Comparison of ENCODE assay signal across 21 mouse cellular contexts in genomic region chr3:105643566-105643965, GRCm38 (mm10). TPM values are rescaled to one million over a fixed set of nuclear protein-coding genes. Genes with fewer than 3 reads are reported as not detected.
DNase-seq lines count a peak whose midpoint lies in the region; ATAC-seq lines count a peak whose summit lies in the region.
"Had no signal": no experiment of that assay in that cellular context is flagged by ENCODE, and none has a peak within 500 bp of the region (broad histone marks: within the 10 kb centered on the region; RNA-seq: fewer than 3 reads in every experiment).

No protein-coding gene starts in this region.

- H3K27me3 ChIP-seq in forebrain, embryonic 14.5 days (replicated peaks; ENCODE audit: control insufficient read depth, insufficient read depth, low read length), result no peaks in the 10 kb centered on the region
- H3K27me3 ChIP-seq: embryonic facial prominence, embryonic 13.5 days; hindbrain, embryonic 12.5 days had no signal

- WGBS in forebrain, embryonic 14.5 days, result 76% methylated on average over 5 of the region's 5 CpGs

- no peaks in the 10 kb centered on the region for H3K9me3 ChIP-seq in forebrain, embryonic 14.5 days (replicated peaks; ENCODE audit: control insufficient read depth, low read length)
- H3K9me3 ChIP-seq: embryonic facial prominence, embryonic 13.5 days; forebrain, embryonic 12.5 days; hindbrain, embryonic 12.5 days had no signal

- intact Hi-C loops in left cerebral cortex, postnatal 4 days (cut with DNase I), result no loop called here

- H3K36me3 ChIP-seq in forebrain, embryonic 14.5 days (ENCODE audit: control insufficient read depth, insufficient read depth, low read length), result no peaks in the 10 kb centered on the region
- H3K36me3 ChIP-seq: embryonic facial prominence, embryonic 13.5 days; forebrain, embryonic 12.5 days; hindbrain, embryonic 12.5 days had no signal

- no peak overlapping the region for H3K4me3 ChIP-seq in forebrain, embryonic 14.5 days (ENCODE audit: low read depth, low read length)
- H3K4me3 ChIP-seq: embryonic facial prominence, embryonic 13.5 days; forebrain, embryonic 12.5 days; gastrocnemius, adult 2 months; hindbrain, embryonic 12.5 days had no signal

- H3K27ac ChIP-seq in forebrain, embryonic 14.5 days (ENCODE audit: low read depth, low read length), result no peak overlapping the region
- H3K27ac ChIP-seq: embryonic facial prominence, embryonic 13.5 days; forebrain, embryonic 12.5 days; gastrocnemius, adult 2 months; hindbrain, embryonic 12.5 days had no signal

- no peak overlapping the region for H3K9ac ChIP-seq in forebrain, embryonic 14.5 days (ENCODE audit: low read length)
- H3K9ac ChIP-seq: embryonic facial prominence, embryonic 13.5 days; forebrain, embryonic 12.5 days; forebrain, postnatal 0 days; hindbrain, embryonic 12.5 days had no signal

- no peaks in the 10 kb centered on the region for H3K4me1 ChIP-seq in forebrain, embryonic 14.5 days (ENCODE audit: control insufficient read depth, insufficient read depth, low read length)
- H3K4me1 ChIP-seq: forebrain, embryonic 12.5 days; hindbrain, embryonic 12.5 days had no signal

- no peak overlapping the region for H3K4me2 ChIP-seq in forebrain, embryonic 14.5 days (ENCODE audit: low read length)
- H3K4me2 ChIP-seq: embryonic facial prominence, embryonic 13.5 days; forebrain, embryonic 12.5 days; hindbrain, embryonic 12.5 days had no signal

- DNase-seq in left cerebral cortex, postnatal 4 days, result peak; percentile 61
- no peak for DNase-seq in left cerebral cortex, adult 9 months (ENCODE audit: low spot score in 2 of 2)
- peak; percentile 88 for DNase-seq in cerebellum, adult 8-10 months
- DNase-seq in cerebellum, postnatal 14 days, result peak; percentile 69 to 82
- DNase-seq in heart, adult 9 months (ENCODE audit: low spot score in 2 of 2), result no peak
- no peak for DNase-seq in forebrain, embryonic 14.5 days (ENCODE audit: low spot score)
- DNase-seq in layer of hippocampus, postnatal 10 days (ENCODE audit: low spot score in 2 of 2), result no peak
- DNase-seq: adrenal gland, adult 2 months; adrenal gland, postnatal 25 days; forebrain, postnatal 0 days; gastrocnemius, adult 2 months; gastrocnemius, postnatal 25 days; heart, postnatal 10 days; heart, postnatal 4 days had no signal

- no peak for ATAC-seq in forebrain, embryonic 14.5 days
- ATAC-seq: activated CD4-positive, CD25-positive, alpha-beta regulatory T cell, adult 4 months; forebrain, postnatal 0 days; hindbrain, embryonic 16.5 days; inflammation-experienced regulatory T-cells, adult 6 months; intestine, postnatal 0 days had no signal

RNA-seq across cellular contexts. Expression of gene Ddx20, which starts 43.8 kb away (rescaled TPM):
- total RNA-seq in left cerebral cortex, postnatal 4 days (2021), result 10 to 100 TPM; 15.3 to 16.3 TPM
- polyA plus RNA-seq in forebrain, embryonic 14.5 days (2014; fragmentation: Nextera tagmentation; extraction: Ambion mirVana), result 31.8 and 35.9 TPM in 2 replicates
- total RNA-seq in layer of hippocampus, postnatal 10 days (2021), result 10 to 100 TPM; 12.7 to 13.4 TPM

Comparison
In these comparisons a context has a peak if more than half of its experiments do, and no peak if none do; other contexts are left out.
1. DNase-seq: peak in left cerebral cortex, postnatal 4 days (single experiment), cerebellum, adult 8-10 months (single experiment) and cerebellum, postnatal 14 days (2 of 2); none in left cerebral cortex, adult 9 months (0 of 2), heart, adult 9 months (0 of 2), forebrain, embryonic 14.5 days (single experiment) and layer of hippocampus, postnatal 10 days (0 of 2).